Mouse (Mus musculus) c-Kit-positive CD71-negative TER-119-negative erythroid progenitor cells, embryonic 14.5 days (primary cell): ENCODE measurements around the gene Gm5134.

Experiments
- DNase-seq: peaks from one replicate; pipeline ENCODE4 v3.0.0-alpha.2; 2013; ENCODE audit warnings: low read depth

The Gm5134 gene

DNA sequence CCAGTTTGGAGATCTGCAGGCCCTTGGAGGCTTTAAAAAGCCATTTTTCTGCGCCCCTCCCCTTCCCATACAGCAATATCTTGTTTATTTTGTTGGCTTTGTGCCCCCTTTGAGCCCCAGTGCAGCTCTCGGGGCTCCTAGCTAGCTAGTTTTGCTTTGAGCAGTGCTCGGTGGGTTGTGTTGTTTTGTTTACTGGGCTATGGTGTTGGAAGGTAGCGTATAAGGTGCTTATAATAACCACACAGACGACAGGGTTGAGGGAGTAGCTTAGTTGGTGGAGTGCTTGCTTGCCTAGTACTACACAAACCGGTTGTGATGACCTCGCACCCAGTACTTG, 78.8 kb downstream of the Gm5134 start:
- DNase-seq = peak; percentile 5

DNA sequence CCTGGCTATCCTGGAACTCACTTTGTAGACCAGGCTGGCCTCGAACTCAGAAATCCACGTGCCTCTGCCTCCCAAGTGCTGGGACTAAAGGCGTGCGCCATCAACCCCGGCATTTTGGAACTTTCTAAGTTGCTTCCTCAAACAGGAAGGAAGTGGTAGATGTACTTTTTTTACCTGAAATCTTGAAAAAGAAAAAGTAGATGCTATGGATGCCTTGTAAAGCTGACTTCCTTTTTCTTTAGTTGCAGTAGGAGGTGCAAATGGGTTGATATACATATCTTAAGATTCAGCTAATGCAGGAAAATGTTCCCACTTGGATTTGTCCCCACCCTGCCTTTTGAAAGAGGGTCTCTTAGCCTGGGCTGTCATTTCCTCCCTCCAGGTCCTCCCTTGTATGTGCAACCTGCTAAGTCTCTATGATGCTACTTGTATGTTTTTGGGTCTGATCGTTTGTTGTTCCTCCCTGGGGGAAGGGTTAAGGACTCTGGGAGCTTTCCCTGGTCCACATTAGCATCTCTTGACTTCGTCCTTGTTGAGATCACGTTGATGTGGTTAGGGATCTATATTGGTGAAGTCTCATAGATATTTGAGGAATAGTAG, 79.8 kb downstream of the Gm5134 start:
- no peak for DNase-seq

DNA sequence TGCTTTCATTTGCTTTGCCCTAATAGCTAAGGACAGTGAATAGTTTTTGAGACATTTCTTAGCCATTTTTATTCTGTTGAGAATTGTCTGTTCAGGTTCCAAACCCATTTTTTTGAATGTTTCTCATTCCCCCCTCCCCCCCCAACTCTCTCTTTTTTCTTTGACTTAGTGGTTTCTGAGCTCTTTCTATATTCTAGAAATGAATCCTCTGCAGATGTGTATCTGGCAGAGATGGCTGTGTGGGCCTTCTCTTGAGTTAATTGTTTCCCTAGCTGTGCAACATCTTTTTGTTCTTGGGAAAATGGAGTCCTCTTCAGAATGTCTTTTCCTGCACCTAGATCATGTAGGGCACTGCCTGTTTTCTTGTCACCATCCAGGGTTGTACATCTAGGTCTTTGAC, 81.0 kb downstream of the Gm5134 start:
- DNase-seq = no peak

DNA sequence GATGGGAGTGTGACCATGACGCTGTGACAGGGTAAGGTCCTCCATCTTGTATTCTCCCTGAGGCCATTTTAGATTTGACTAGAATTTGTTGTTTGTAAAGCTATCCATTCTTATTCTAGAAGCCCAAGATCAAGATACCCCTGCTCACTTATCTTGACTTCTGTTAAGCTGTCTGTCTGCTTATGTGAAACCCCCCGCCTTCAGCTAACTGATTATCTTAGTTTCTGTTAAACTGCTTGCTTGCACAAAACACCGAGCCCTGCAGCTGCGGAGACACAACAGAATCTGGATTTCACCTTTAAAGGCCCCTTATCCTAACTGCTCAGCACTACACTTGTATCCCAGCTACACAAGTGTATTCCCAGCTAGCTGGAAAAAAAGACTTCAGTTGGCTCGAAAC, 82.6 kb downstream of the Gm5134 start:
- DNase-seq = no peak

DNA sequence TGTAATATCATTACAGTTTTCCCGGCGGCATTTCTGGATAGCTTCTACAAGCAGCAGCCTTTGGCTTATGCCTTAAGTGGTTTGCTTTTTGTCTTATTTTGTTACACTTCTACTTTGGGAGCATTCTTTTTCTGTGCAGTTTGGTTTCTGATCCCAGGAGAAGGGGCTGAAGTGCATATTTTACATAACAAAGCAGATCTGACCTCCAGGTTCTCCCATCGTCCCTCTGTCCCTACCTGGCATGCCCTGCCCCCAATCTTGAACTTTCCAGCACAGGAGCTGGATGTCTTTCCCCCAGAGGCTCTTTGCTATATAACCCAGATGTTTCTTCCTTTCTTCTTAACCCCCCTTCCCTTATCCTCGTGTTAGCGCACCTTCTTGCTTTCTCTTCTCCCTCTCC, 91.0 kb downstream of the Gm5134 start:
- no peak for DNase-seq

DNA sequence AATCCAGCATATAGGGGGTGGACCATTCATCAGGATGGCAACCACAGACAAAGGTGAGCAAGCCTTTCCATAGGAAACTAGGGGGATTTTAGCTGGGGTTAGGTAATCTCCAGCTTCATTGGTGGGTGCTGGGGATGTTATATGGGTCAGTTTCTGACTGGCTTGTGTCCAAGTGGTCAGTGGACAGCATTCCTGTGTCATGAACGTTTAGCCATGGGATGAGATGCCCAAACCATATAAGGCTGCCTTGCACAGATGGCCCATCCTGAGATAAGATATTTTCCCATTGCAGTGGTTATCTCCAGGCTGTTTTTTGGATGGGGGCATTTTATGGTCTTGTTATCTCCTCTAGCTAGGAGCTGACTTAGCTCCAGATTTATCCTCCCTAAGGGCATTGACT, 92.4 kb downstream of the Gm5134 start:
- no peak for DNase-seq

DNA sequence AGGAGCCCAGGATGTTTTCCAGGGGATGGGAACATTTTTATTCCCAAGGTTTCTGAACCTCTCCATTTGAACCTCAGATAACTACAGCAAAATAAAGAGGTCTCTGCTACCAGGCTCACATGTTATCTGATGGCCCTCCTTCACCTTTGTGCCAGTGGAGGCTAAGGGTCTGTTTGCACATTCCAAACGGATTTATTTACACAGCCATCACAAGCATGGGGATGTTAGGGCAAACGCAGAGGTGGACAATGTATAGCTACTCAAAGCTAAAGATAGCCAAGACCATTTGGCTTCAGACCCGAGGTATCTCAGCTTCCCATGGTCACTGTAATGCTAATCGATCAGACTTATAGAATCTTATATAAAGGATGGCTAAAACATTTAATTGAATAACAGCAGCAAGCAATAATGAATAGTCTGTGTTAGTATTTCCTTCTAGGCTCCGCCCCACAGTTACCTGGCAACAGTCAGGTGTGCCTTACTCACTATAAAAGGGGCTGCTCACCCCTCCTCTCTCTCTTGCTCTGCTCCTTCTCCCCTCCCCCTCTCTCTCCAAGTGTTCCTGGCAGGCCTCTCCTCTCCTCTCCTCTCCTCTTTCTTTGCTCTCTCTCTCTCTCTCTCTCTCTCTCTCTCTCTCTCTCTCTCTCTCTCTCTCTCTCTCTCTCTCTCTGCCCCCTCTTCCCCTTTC, 93.0 kb downstream of the Gm5134 start:
- no peak for DNase-seq

DNA sequence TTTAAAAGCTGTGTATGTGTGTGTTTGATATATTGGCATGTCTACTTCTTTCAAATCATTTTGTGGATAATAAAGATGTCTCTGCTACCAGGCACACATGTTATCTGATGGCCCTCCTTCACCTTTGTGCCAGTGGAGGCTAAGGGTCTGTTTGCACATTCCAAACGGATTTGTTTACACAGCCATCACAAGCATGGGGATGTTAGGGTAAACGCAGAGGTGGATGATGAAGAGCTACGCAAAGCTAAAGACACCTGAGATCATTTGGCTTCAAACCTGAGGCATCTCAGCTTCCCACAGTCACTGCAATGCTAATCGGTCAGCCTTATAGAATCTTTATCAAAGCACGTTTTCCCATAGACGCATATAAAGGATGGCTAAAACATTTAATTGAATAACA, 94.7 kb downstream of the Gm5134 start:
- DNase-seq = no peak

DNA sequence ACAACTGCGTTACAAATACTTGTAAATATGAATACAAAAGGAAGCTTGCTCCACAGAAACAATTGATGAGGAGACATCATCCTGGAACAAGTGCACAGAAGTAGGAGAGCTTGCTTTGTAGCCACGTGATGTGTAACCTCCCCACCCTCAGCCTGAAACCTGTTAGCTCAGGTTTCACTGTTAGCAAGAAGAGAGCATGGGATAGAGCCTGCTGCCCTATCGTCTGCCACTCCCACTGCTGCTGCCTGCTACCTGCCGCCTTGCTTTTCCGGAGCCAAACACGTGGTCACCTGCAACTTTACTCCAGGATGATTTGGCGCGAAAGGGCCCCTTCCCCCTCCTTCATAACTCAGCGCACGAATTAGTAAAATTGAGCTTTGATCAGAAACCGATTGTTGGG, 97.5 kb downstream of the Gm5134 start:
- DNase-seq = no peak
